18 mouse cellular contexts compared by ENCODE assay signal in the genomic region with DNA sequence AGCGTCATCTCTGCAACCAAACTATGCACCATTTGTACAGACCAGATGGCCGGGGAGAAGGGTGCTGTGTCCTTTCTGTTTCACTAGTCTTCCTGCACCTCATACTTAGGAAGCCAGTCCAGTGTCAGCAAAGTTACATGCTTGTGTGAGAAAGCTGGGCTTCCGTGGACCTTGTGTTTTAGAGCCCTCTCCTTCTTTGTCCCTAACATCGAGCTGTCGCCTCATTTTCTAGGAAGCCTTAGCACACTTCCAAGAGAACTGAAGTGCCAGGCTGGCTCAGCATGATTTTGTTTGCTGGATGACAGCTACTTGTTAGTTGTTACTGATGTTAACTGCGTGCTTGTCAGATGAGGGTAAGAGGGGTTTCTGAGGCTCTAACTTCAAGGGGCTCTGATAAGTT.
DNase-seq lines count a peak whose midpoint lies in the region; ATAC-seq and TF ChIP-seq lines count a peak whose summit lies in the region.
"Had no signal": no experiment of that assay in that cellular context is flagged by ENCODE, and none has a peak within 500 bp of the region (broad histone marks: within the 10 kb centered on the region; RNA-seq: fewer than 3 reads in every experiment).

No protein-coding gene starts in this region.

- H3K27ac ChIP-seq in heart, adult 2 months: peak overlapping the region; percentile 47; the same call in 1 of the 2 replicates
- H3K27ac ChIP-seq in heart, postnatal 0 days (ENCODE audit: low read depth): peak overlapping the region; percentile 13; the same call in 1 of the 2 replicates
- H3K27ac ChIP-seq in lung, embryonic 16.5 days (ENCODE audit: low read length): no peak overlapping the region
- 0 out of 2 replicates have a peak overlapping the region, but pooled peaks have one; percentile 32 for H3K27ac ChIP-seq in embryonic fibroblast, embryonic 13.5 days (ENCODE audit: insufficient read depth, low read length)
- H3K27ac ChIP-seq in kidney, embryonic 15.5 days: no peak overlapping the region
- H3K27ac ChIP-seq: forebrain, embryonic 15.5 days; hindbrain, embryonic 15.5 days had no signal

- intact Hi-C loops in heart, adult 2 months (cut with DNase I): loop anchor here (5.0 kb wide), 1 partner anchor 45 kb away; no protein-coding TSS in a partner anchor
- intact Hi-C loops in heart, postnatal 10 days (cut with DNase I): no loop called here

- no peak for TF ChIP-seq EP300 in heart, adult 2 months (IDR thresholded peaks at IDR 0.05; ENCODE audit: insufficient read depth, low read depth, low read length)
- no peak for TF ChIP-seq EP300 in heart, postnatal 0 days (IDR thresholded peaks at IDR 0.05; ENCODE audit: low read depth)

- no peaks in the 10 kb centered on the region for H3K9me3 ChIP-seq in heart, postnatal 0 days (replicated peaks; ENCODE audit: control insufficient read depth, low read length)
- H3K9me3 ChIP-seq in lung, embryonic 16.5 days (ENCODE audit: control insufficient read depth, low read length): no peaks in the 10 kb centered on the region
- H3K9me3 ChIP-seq in kidney, embryonic 15.5 days (replicated peaks): no peaks in the 10 kb centered on the region
- H3K9me3 ChIP-seq: embryonic facial prominence, embryonic 15.5 days; forebrain, embryonic 15.5 days; hindbrain, embryonic 15.5 days had no signal

- ATAC-seq in heart, postnatal 0 days (ENCODE audit: insufficient read depth, low read depth): no peak
- peak; percentile 39 for ATAC-seq in lung, embryonic 16.5 days (ENCODE audit: low read depth)
- ATAC-seq in kidney, embryonic 15.5 days (replicated peaks; ENCODE audit: low FRiP score): no peak
- ATAC-seq: forebrain, embryonic 15.5 days had no signal

- no peak for DNase-seq in heart, adult 2 months
- DNase-seq in heart, postnatal 10 days: no peak
- DNase-seq in heart, postnatal 0 days (ENCODE audit: low spot score): no peak
- DNase-seq in heart, postnatal 4 days: no peak
- no peak for DNase-seq in lung, postnatal 36 days
- DNase-seq: adrenal gland, postnatal 10 days; cerebellum, adult 11 months; cerebellum, adult 8-10 months; cerebellum, postnatal 14 days; embryo, embryonic 11 days; gastrocnemius, postnatal 14 days; heart, postnatal 14 days had no signal

- no peak for TF ChIP-seq CTCF in heart, adult 2 months (IDR thresholded peaks at IDR 0.05)
- TF ChIP-seq CTCF in heart, postnatal 0 days (IDR thresholded peaks at IDR 0.05; ENCODE audit: low read depth): no peak
- no peak for TF ChIP-seq CTCF in embryonic fibroblast, embryonic 13.5 days (IDR thresholded peaks at IDR 0.05; ENCODE audit: borderline replicate concordance, insufficient read depth, low read length)

- peaks cover 1% of the 10 kb centered on the region; the same call in 1 of the 2 replicates for H3K79me2 ChIP-seq in heart, adult 2 months (replicated peaks; ENCODE audit: control insufficient read depth, insufficient read depth, low read length)

- H3K4me2 ChIP-seq in heart, postnatal 0 days (ENCODE audit: low read depth, low read length): no peak overlapping the region
- no peak overlapping the region for H3K4me2 ChIP-seq in lung, embryonic 16.5 days (ENCODE audit: low read depth, low read length)
- H3K4me2 ChIP-seq in kidney, embryonic 15.5 days: no peak overlapping the region
- H3K4me2 ChIP-seq: embryonic facial prominence, embryonic 15.5 days; forebrain, embryonic 15.5 days; hindbrain, embryonic 15.5 days had no signal

- H3K36me3 ChIP-seq in heart, adult 2 months (ENCODE audit: control insufficient read depth, insufficient read depth, low read length): peaks cover 22% of the 10 kb centered on the region
- peaks cover 6% of the 10 kb centered on the region; the same call in 1 of the 2 replicates for H3K36me3 ChIP-seq in heart, postnatal 0 days (replicated peaks; ENCODE audit: control insufficient read depth, insufficient read depth, low read length)
- no peaks in the 10 kb centered on the region for H3K36me3 ChIP-seq in lung, embryonic 16.5 days (ENCODE audit: control insufficient read depth, insufficient read depth, low read length)
- H3K36me3 ChIP-seq in kidney, embryonic 15.5 days: no peaks in the 10 kb centered on the region
- H3K36me3 ChIP-seq: embryonic facial prominence, embryonic 15.5 days; forebrain, embryonic 15.5 days; hindbrain, embryonic 15.5 days had no signal

- H3K4me1 ChIP-seq in heart, adult 2 months (ENCODE audit: control insufficient read depth, insufficient read depth, low read length): peaks cover 29% of the 10 kb centered on the region
- H3K4me1 ChIP-seq in heart, postnatal 0 days (ENCODE audit: control insufficient read depth, insufficient read depth): peaks cover 42% of the 10 kb centered on the region
- H3K4me1 ChIP-seq in lung, embryonic 16.5 days (replicated peaks; ENCODE audit: control insufficient read depth, insufficient read depth, low read length): peaks cover 33% of the 10 kb centered on the region
- peaks cover 32% of the 10 kb centered on the region for H3K4me1 ChIP-seq in embryonic fibroblast, embryonic 13.5 days (ENCODE audit: control insufficient read depth, insufficient read depth, low read length)
- H3K4me1 ChIP-seq in kidney, embryonic 15.5 days: peaks cover 10% of the 10 kb centered on the region; the same call in 1 of the 2 replicates
- H3K4me1 ChIP-seq: forebrain, embryonic 15.5 days; hindbrain, embryonic 15.5 days had no signal

- H3K4me3 ChIP-seq in heart, adult 2 months: no peak overlapping the region
- no peak overlapping the region for H3K4me3 ChIP-seq in heart, postnatal 0 days (ENCODE audit: low read depth, low read length)
- no peak overlapping the region for H3K4me3 ChIP-seq in lung, embryonic 16.5 days (ENCODE audit: low read length)
- no peak overlapping the region for H3K4me3 ChIP-seq in embryonic fibroblast, embryonic 13.5 days (ENCODE audit: insufficient read depth, low read length)
- no peak overlapping the region for H3K4me3 ChIP-seq in kidney, embryonic 15.5 days (replicated peaks)
- H3K4me3 ChIP-seq: embryonic facial prominence, embryonic 15.5 days; forebrain, embryonic 15.5 days; hindbrain, embryonic 15.5 days had no signal

- TF ChIP-seq POLR2A in heart, adult 2 months (IDR thresholded peaks at IDR 0.05; ENCODE audit: insufficient read depth, low read depth, low read length): no peak
- no peak; the same call in 1 of the 2 replicates for TF ChIP-seq POLR2A in embryonic fibroblast, embryonic 13.5 days (IDR thresholded peaks at IDR 0.05; ENCODE audit: low read depth, low read length)

- H3K9ac ChIP-seq in heart, adult 2 months (ENCODE audit: low read depth, low read length): no peak overlapping the region
- no peak overlapping the region for H3K9ac ChIP-seq in heart, postnatal 0 days (replicated peaks; ENCODE audit: low read depth, low read length)
- H3K9ac ChIP-seq in lung, embryonic 16.5 days (ENCODE audit: low read length): no peak overlapping the region
- no peak overlapping the region for H3K9ac ChIP-seq in kidney, embryonic 15.5 days
- H3K9ac ChIP-seq: embryonic facial prominence, embryonic 15.5 days; forebrain, embryonic 15.5 days; hindbrain, embryonic 15.5 days had no signal

- 67% methylated on average over 6 of the region's 6 CpGs for WGBS in heart, adult 2 months
- 63% methylated on average over 6 of the region's 6 CpGs for WGBS in heart, postnatal 0 days
- 49% methylated on average over 6 of the region's 6 CpGs for WGBS in lung, embryonic 16.5 days
- 80% methylated on average over 6 of the region's 6 CpGs for WGBS in kidney, embryonic 15.5 days

- no peaks in the 10 kb centered on the region for H3K27me3 ChIP-seq in heart, adult 2 months (ENCODE audit: control insufficient read depth, insufficient read depth, low read length)
- H3K27me3 ChIP-seq in heart, postnatal 0 days (ENCODE audit: control insufficient read depth, insufficient read depth, low read length): no peaks in the 10 kb centered on the region
- H3K27me3 ChIP-seq in lung, embryonic 16.5 days (ENCODE audit: control insufficient read depth, insufficient read depth, low read depth, low read length): no peaks in the 10 kb centered on the region
- H3K27me3 ChIP-seq in kidney, embryonic 15.5 days: no peaks in the 10 kb centered on the region
- H3K27me3 ChIP-seq: embryonic facial prominence, embryonic 15.5 days; forebrain, embryonic 15.5 days; hindbrain, embryonic 15.5 days had no signal

Comparison
In these comparisons a context has a peak if more than half of its experiments do, and no peak if none do; other contexts are left out.
1. H3K27ac ChIP-seq: peak in heart, adult 2 months (single experiment), heart, postnatal 0 days (single experiment) and embryonic fibroblast, embryonic 13.5 days (single experiment); none in lung, embryonic 16.5 days (single experiment) and kidney, embryonic 15.5 days (single experiment).